Mouse (Mus musculus) neural tube, embryonic 15.5 days (tissue): ENCODE measurements around the gene Slc39a3. TPM values are rescaled to one million over a fixed set of nuclear protein-coding genes. Genes with fewer than 3 reads are reported as not detected.
A peak's percentile ranks its signal among the peaks of the same experiment; 100 is the strongest.
"Not testable (repeated sequence)": the region's sequence is repeated elsewhere in the genome, so short reads cannot be mapped to it uniquely, and the experiment has no call there.

Source experiments
- ATAC-seq: fragments of 200-750 bp; cut with Nextera tagmentation; 2 replicates; pipeline ENCODE4 v1.8.0; 2017; ENCODE audit warnings: mild to moderate bottlenecking, moderate TSS enrichment, moderate library complexity; ENCODE audit not compliant: low FRiP score
- H3K27ac ChIP-seq: fragments of 300-500 bp; sonication (generic); replicated peaks from 2 replicates; pipeline ENCODE4 v1.5.1; 2015; ENCODE audit warnings: mild to moderate bottlenecking, inconsistent platforms
- H3K27me3 ChIP-seq: fragments of 300-500 bp; sonication (generic); replicated peaks from 2 replicates; pipeline ENCODE4 v1.6.1; 2015; ENCODE audit warnings: inconsistent platforms
- H3K36me3 ChIP-seq: fragments of 300-500 bp; sonication (generic); 2 replicates; pipeline ENCODE4 v1.6.1; 2015; ENCODE audit warnings: inconsistent platforms
- H3K4me1 ChIP-seq: fragments of 300-500 bp; sonication (generic); 2 replicates; pipeline ENCODE4 v1.6.1; 2015; ENCODE audit warnings: inconsistent platforms
- H3K4me2 ChIP-seq: fragments of 300-500 bp; sonication (generic); 2 replicates; pipeline ENCODE4 v1.6.1; 2015; ENCODE audit warnings: inconsistent platforms, mild to moderate bottlenecking, moderate library complexity
- H3K4me3 ChIP-seq: fragments of 300-500 bp; sonication (generic); replicated peaks from 2 replicates; pipeline ENCODE4 v1.5.1; 2015; ENCODE audit warnings: mild to moderate bottlenecking, inconsistent platforms
- H3K9ac ChIP-seq: fragments of 300-500 bp; sonication (generic); replicated peaks from 2 replicates; pipeline ENCODE4 v1.6.1; 2015; ENCODE audit warnings: mild to moderate bottlenecking, inconsistent platforms
- H3K9me3 ChIP-seq: fragments of 300-500 bp; sonication (generic); replicated peaks from 2 replicates; pipeline ENCODE4 v1.6.1; 2016; ENCODE audit warnings: inconsistent platforms
- WGBS: fragments of 180-500 bp; shearing (Covaris S2); methylation state at CpG from one replicate; pipeline ENCODE4 v1.1.7; 2015; ENCODE audit warnings: mixed read lengths; 5-methylcytosine and 5-hydroxymethylcytosine counted together
- polyA plus RNA-seq: library from polyadenylated mRNA; unstranded; fragments of >200 nt; fragmentation: Nextera tagmentation; extraction: Ambion mirVana; gene quantifications from 2 replicates; pipeline ENCODE4 v1.2.1, GENCODE M21; 2015

The Slc39a3 gene
- polyA plus RNA-seq, 1 experiment from 2014 or later: 47.7 TPM

GRCm38 (mm10) chr10:81062710-81063109 lies 25.5 kb upstream of the Slc39a3 start:
- peaks cover 22% of the 10 kb centered on the region for H3K4me1 ChIP-seq
- H3K27ac ChIP-seq: no peak overlapping the region
- 68% methylated on average over 4 of the region's 4 CpGs for WGBS
- H3K9me3 ChIP-seq: no peaks in the 10 kb centered on the region
- H3K36me3 ChIP-seq: no peaks in the 10 kb centered on the region
- 0 out of 2 replicates have a peak overlapping the region, but pooled peaks have one; percentile 4 for H3K9ac ChIP-seq
- no peak overlapping the region for H3K4me2 ChIP-seq
- ATAC-seq: no peak
- no peak overlapping the region for H3K4me3 ChIP-seq
- no peaks in the 10 kb centered on the region for H3K27me3 ChIP-seq

- no peaks in the 10 kb centered on the region for H3K27me3 ChIP-seq
- ATAC-seq: peak; percentile 94
- peak within 1 kb of the TSS; percentile 83 for H3K9ac ChIP-seq
- under 1% methylated on average over 48 of the region's 48 CpGs for WGBS
- H3K9me3 ChIP-seq: no peaks in the 10 kb centered on the region
- peak within 1 kb of the TSS; percentile 95 for H3K4me2 ChIP-seq
- H3K36me3 ChIP-seq: no peaks in the 10 kb centered on the region
- H3K4me1 ChIP-seq: peaks cover 46% of the 10 kb centered on the region
- peak within 1 kb of the TSS; percentile 66; the same call in 1 of the 2 replicates for H3K27ac ChIP-seq
- H3K4me3 ChIP-seq: peak within 1 kb of the TSS; percentile 78
These were observed 22.6 kb upstream of the Slc39a3 start, which contains the start of gene Sgta for GRCm38 (mm10) chr10:81059603-81060543. Gene Sgta, minus strand, starts transcription at chr10:81060181.

GRCm38 (mm10) chr10:81058896-81059295 lies 21.7 kb upstream of the Slc39a3 start:
- Histone ChIP-seq H3K4me2 (peak overlapping the region; percentile 95), H3K27me3 (no peaks in the 10 kb centered on the region), H3K9me3 (no peaks in the 10 kb centered on the region), H3K36me3 (no peaks in the 10 kb centered on the region), H3K4me1 (peaks cover 47% of the 10 kb centered on the region), H3K4me3 (peak overlapping the region; percentile 78), H3K9ac (peak overlapping the region; percentile 83; the same call in 1 of the 2 replicates), H3K27ac (no peak overlapping the region)
- 84% methylated on average over 6 of the region's 6 CpGs for WGBS
- ATAC-seq: no peak

GRCm38 (mm10) chr10:81057406-81058130 lies 20.3 kb upstream of the Slc39a3 start:
- no peaks in the 10 kb centered on the region for H3K27me3 ChIP-seq
- WGBS: 95% methylated on average over 23 of the region's 23 CpGs
- no peaks in the 10 kb centered on the region for H3K9me3 ChIP-seq
- no peaks in the 10 kb centered on the region for H3K36me3 ChIP-seq
- H3K4me2 ChIP-seq: no peak overlapping the region
- H3K4me1 ChIP-seq: peaks cover 47% of the 10 kb centered on the region
- ATAC-seq: no peak
- no peak overlapping the region for H3K4me3 ChIP-seq
- H3K27ac ChIP-seq: no peak overlapping the region
- H3K9ac ChIP-seq: no peak overlapping the region; the same call in 1 of the 2 replicates

GRCm38 (mm10) chr10:81055802-81056340 lies 18.6 kb upstream of the Slc39a3 start:
- not testable (repeated sequence) for H3K4me3 ChIP-seq, ATAC-seq, H3K4me2 ChIP-seq, H3K9me3 ChIP-seq, H3K27me3 ChIP-seq, H3K27ac ChIP-seq, H3K9ac ChIP-seq
- H3K36me3 ChIP-seq: peaks cover 14% of the 10 kb centered on the region
- H3K4me1 ChIP-seq: peaks cover 47% of the 10 kb centered on the region
- WGBS: 82% methylated on average over 11 of the region's 11 CpGs

- Histone ChIP-seq H3K4me3 (no peak overlapping the region), H3K36me3 (peaks cover 21% of the 10 kb centered on the region), H3K4me2 (no peak overlapping the region), H3K9ac (0 out of 2 replicates have a peak overlapping the region, but pooled peaks have one; percentile 8), H3K4me1 (peaks cover 44% of the 10 kb centered on the region), H3K27ac (no peak overlapping the region), H3K27me3 (no peaks in the 10 kb centered on the region), H3K9me3 (no peaks in the 10 kb centered on the region)
- ATAC-seq: no peak
- 89% methylated on average over 6 of the region's 6 CpGs for WGBS
These were observed 17.9 kb upstream of the Slc39a3 start for GRCm38 (mm10) chr10:81055169-81055568.

GRCm38 (mm10) chr10:81052577-81052976 lies 15.4 kb upstream of the Slc39a3 start:
- no peak overlapping the region for H3K9ac ChIP-seq
- no peak overlapping the region for H3K4me2 ChIP-seq
- H3K27ac ChIP-seq: no peak overlapping the region
- no peak for ATAC-seq
- H3K27me3 ChIP-seq: no peaks in the 10 kb centered on the region
- H3K9me3 ChIP-seq: no peaks in the 10 kb centered on the region
- WGBS: 94% methylated on average over 5 of the region's 5 CpGs
- H3K4me1 ChIP-seq: peaks cover 23% of the 10 kb centered on the region
- H3K36me3 ChIP-seq: peaks cover 47% of the 10 kb centered on the region
- H3K4me3 ChIP-seq: no peak overlapping the region

- WGBS: 97% methylated on average over 6 of the region's 6 CpGs
- Histone ChIP-seq H3K4me3 (no peak overlapping the region), H3K4me1 (peaks cover 10% of the 10 kb centered on the region), H3K9me3 (no peaks in the 10 kb centered on the region), H3K36me3 (peaks cover 61% of the 10 kb centered on the region), H3K27ac (no peak overlapping the region), H3K4me2 (no peak overlapping the region), H3K9ac (no peak overlapping the region), H3K27me3 (no peaks in the 10 kb centered on the region)
- no peak for ATAC-seq
These were observed 13.9 kb upstream of the Slc39a3 start for GRCm38 (mm10) chr10:81051133-81051532.

- no peaks in the 10 kb centered on the region for H3K9me3 ChIP-seq
- peaks cover 8% of the 10 kb centered on the region for H3K4me1 ChIP-seq
- H3K36me3 ChIP-seq: peaks cover 66% of the 10 kb centered on the region
- no peaks in the 10 kb centered on the region for H3K27me3 ChIP-seq
- no peak overlapping the region for H3K4me2 ChIP-seq
- no peak overlapping the region for H3K27ac ChIP-seq
- WGBS: 89% methylated on average over 4 of the region's 4 CpGs
- no peak overlapping the region for H3K4me3 ChIP-seq
- H3K9ac ChIP-seq: no peak overlapping the region
- no peak for ATAC-seq
These were observed 13.4 kb upstream of the Slc39a3 start for GRCm38 (mm10) chr10:81050645-81051044.

- WGBS: 91% methylated on average over 14 of the region's 14 CpGs
- H3K27ac ChIP-seq, ATAC-seq, H3K4me2 ChIP-seq, H3K9me3 ChIP-seq, H3K4me3 ChIP-seq, H3K4me1 ChIP-seq, H3K9ac ChIP-seq, H3K27me3 ChIP-seq: not testable (repeated sequence)
- peaks cover 78% of the 10 kb centered on the region for H3K36me3 ChIP-seq
These were observed 8.0 kb upstream of the Slc39a3 start for GRCm38 (mm10) chr10:81045246-81045645.

GRCm38 (mm10) chr10:81041458-81042175 lies 4.4 kb upstream of the Slc39a3 start:
- H3K9ac ChIP-seq: no peak overlapping the region
- no peak for ATAC-seq

More at GRCm38 (mm10) chr10:81041458-81042175, 4.4 kb upstream of the Slc39a3 start:
- no peak overlapping the region for H3K4me2 ChIP-seq
- H3K4me1 ChIP-seq: peaks cover 9% of the 10 kb centered on the region; the same call in 1 of the 2 replicates
- no peak overlapping the region for H3K4me3 ChIP-seq
- H3K36me3 ChIP-seq: peaks cover 42% of the 10 kb centered on the region
- no peaks in the 10 kb centered on the region for H3K27me3 ChIP-seq
- no peaks in the 10 kb centered on the region for H3K9me3 ChIP-seq
- no peak overlapping the region for H3K27ac ChIP-seq
- WGBS: 30% methylated on average over 13 of the region's 13 CpGs
